Mouse (Mus musculus) central nervous system, embryonic 18 days (tissue): ENCODE measurements around the gene Txndc2. TPM values are rescaled to one million over a fixed set of nuclear protein-coding genes. Genes with fewer than 3 reads are reported as not detected.

Experiments
- polyA plus RNA-seq: library from polyadenylated mRNA; depleted of rRNA; stranded (reverse); fragments of >200 nt; gene quantifications from 2 replicates; pipeline ENCODE4 v1.2.3, GENCODE M21; 2012; rRNA removed

The Txndc2 gene
- 0.05 and 0.10 TPM in 2 replicates for polyA plus RNA-seq

GRCm38 (mm10) chr17:65641734-65642218, at the start of gene Txndc2:
Gene Txndc2, minus strand, starts transcription at chr17:65642168.

GRCm38 (mm10) chr17:65613463-65614412, 28.2 kb downstream of the Txndc2 start, which contains the start of gene Vapa:
Gene Vapa, minus strand, starts transcription at chr17:65613555.

Other genes starting within 250 kb of the Txndc2 start
- gene Tmem232, start 101.4 kb downstream of the Txndc2 start, polyA plus RNA-seq: 0.34 and 0.68 TPM in 2 replicates
- 94.5 and 100 TPM in 2 replicates for gene Vapa, start 28.6 kb downstream of the Txndc2 start, polyA plus RNA-seq
- 54.0 and 57.8 TPM in 2 replicates for gene Rab31, start 130.6 kb upstream of the Txndc2 start, polyA plus RNA-seq
- gene Ppp4r1, start 140.4 kb upstream of the Txndc2 start, polyA plus RNA-seq: 75.5 and 83.3 TPM in 2 replicates
- gene Ralbp1, start 243.6 kb upstream of the Txndc2 start, polyA plus RNA-seq: 33.3 and 33.6 TPM in 2 replicates